Mouse (Mus musculus): ENCODE data around the gene Ide. TPM values are rescaled to one million over a fixed set of nuclear protein-coding genes. Genes with fewer than 3 reads are reported as not detected.

Ide gene
- polyA plus RNA-seq, 1 experiment = 30.9 TPM

DNA sequence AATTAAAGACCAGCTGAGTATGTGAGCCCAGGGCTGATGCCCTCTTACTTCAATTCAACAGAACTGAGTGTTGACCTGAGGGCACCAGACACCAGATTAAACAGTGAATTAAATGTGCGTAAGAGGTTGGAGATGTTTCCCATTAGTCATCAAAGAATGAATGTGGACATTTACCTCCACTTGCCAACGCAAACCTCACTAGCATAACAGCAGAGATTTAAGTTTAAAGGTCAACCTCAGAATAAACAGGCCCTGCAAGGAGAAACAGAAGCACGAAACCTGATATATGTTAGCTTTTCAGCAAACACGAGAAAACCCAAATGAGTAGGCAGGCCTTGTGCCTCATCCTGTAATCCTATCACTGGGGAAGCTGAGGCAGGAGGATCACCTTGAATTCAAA lies 75.3 kb downstream of the Ide start:
- TF ChIP-seq CTCF (IDR thresholded peaks at IDR 0.05; ENCODE audit: extremely low read depth, insufficient read depth, low read length) (no peak), POLR2A (IDR thresholded peaks at IDR 0.05; ENCODE audit: extremely low read depth, insufficient read depth, low read length) (no peak)
- Histone ChIP-seq H3K4me1 (ENCODE audit: control insufficient read depth, insufficient read depth, low read length) (peaks cover 1% of the 10 kb centered on the region), H3K27ac (ENCODE audit: insufficient read depth, low read length) (no peak overlapping the region), H3K4me3 (ENCODE audit: insufficient read depth, low read length) (no peak overlapping the region)

- TF ChIP-seq CTCF (IDR thresholded peaks at IDR 0.05; ENCODE audit: extremely low read depth, insufficient read depth, low read length) = no peak
- TF ChIP-seq POLR2A (IDR thresholded peaks at IDR 0.05; ENCODE audit: extremely low read depth, insufficient read depth, low read length) = no peak
- H3K27ac ChIP-seq (ENCODE audit: insufficient read depth, low read length) = 0 out of 2 replicates have a peak overlapping the region, but pooled peaks have one; percentile 41
- peaks cover 2% of the 10 kb centered on the region; the same call in 1 of the 2 replicates for H3K4me1 ChIP-seq (ENCODE audit: control insufficient read depth, insufficient read depth, low read length)
- no peak overlapping the region for H3K4me3 ChIP-seq (ENCODE audit: insufficient read depth, low read length)
Observed at GRCm38 (mm10) chr19:37255321-37255720, 82.3 kb downstream of the Ide start.

- peaks cover 2% of the 10 kb centered on the region; the same call in 1 of the 2 replicates for H3K4me1 ChIP-seq (ENCODE audit: control insufficient read depth, insufficient read depth, low read length)
- TF ChIP-seq CTCF (IDR thresholded peaks at IDR 0.05; ENCODE audit: extremely low read depth, insufficient read depth, low read length) (no peak), POLR2A (IDR thresholded peaks at IDR 0.05; ENCODE audit: extremely low read depth, insufficient read depth, low read length) (no peak)
- H3K27ac ChIP-seq (ENCODE audit: insufficient read depth, low read length) = no peak overlapping the region
- H3K4me3 ChIP-seq (ENCODE audit: insufficient read depth, low read length) = no peak overlapping the region
Observed at GRCm38 (mm10) chr19:37252104-37252503, 85.5 kb downstream of the Ide start.

GRCm38 (mm10) chr19:37248199-37248598 lies 89.5 kb downstream of the Ide start:
- H3K27ac ChIP-seq (ENCODE audit: insufficient read depth, low read length) = no peak overlapping the region
- no peak overlapping the region for H3K4me3 ChIP-seq (ENCODE audit: insufficient read depth, low read length)
- no peak for TF ChIP-seq CTCF (IDR thresholded peaks at IDR 0.05; ENCODE audit: extremely low read depth, insufficient read depth, low read length)
- no peaks in the 10 kb centered on the region for H3K4me1 ChIP-seq (ENCODE audit: control insufficient read depth, insufficient read depth, low read length)

GRCm38 (mm10) chr19:37246859-37247258 lies 90.8 kb downstream of the Ide start:
- Histone ChIP-seq H3K4me1 (ENCODE audit: control insufficient read depth, insufficient read depth, low read length) (no peaks in the 10 kb centered on the region), H3K4me3 (ENCODE audit: insufficient read depth, low read length) (no peak overlapping the region), H3K27ac (ENCODE audit: insufficient read depth, low read length) (no peak overlapping the region)
- no peak for TF ChIP-seq CTCF (IDR thresholded peaks at IDR 0.05; ENCODE audit: extremely low read depth, insufficient read depth, low read length)
- TF ChIP-seq POLR2A (IDR thresholded peaks at IDR 0.05; ENCODE audit: extremely low read depth, insufficient read depth, low read length) = no peak

DNA sequence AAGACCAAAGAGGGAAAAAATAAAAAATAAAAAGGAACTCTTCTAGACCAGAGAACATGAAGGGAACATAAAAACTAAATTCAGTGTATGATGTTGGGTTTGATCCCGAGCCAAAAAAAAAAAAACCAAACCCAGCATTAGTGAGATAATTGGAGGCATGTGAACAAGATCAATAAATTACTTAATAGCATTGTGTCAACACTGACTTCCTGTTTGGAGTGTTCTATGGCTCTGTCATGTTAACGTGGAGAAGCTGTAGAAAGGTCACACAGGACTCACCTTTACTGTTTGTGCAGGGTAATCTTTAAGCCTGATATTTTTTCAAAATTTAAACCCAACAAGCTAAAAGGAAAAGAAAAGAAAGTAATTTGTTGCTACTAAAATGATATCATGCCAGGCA lies 94.9 kb downstream of the Ide start:
- no peak overlapping the region for H3K27ac ChIP-seq (ENCODE audit: insufficient read depth, low read length)
- TF ChIP-seq CTCF (IDR thresholded peaks at IDR 0.05; ENCODE audit: extremely low read depth, insufficient read depth, low read length) = no peak
- no peak for TF ChIP-seq POLR2A (IDR thresholded peaks at IDR 0.05; ENCODE audit: extremely low read depth, insufficient read depth, low read length)
- no peak overlapping the region for H3K4me3 ChIP-seq (ENCODE audit: insufficient read depth, low read length)
- no peaks in the 10 kb centered on the region for H3K4me1 ChIP-seq (ENCODE audit: control insufficient read depth, insufficient read depth, low read length)

DNA sequence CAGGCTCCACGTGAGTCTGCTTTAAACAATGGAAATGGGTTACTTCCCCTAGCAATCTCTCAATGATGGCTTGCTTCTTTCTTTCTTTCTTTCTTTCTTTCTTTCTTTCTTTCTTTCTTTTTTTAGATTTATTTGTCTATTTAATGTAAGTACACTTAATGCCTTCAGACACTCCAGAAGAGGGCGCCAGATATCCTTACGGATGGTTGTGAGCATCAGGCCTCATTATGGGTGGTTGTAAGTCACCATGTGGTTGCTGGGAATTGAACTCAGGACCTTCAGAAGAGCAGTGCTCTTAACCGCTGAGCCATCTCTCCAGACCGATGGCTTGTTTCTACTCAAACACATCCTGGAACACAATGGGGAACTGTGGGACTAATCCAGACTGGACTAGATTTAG lies 96.5 kb downstream of the Ide start:
- H3K4me3 ChIP-seq (ENCODE audit: insufficient read depth, low read length) = no peak overlapping the region
- TF ChIP-seq CTCF (IDR thresholded peaks at IDR 0.05; ENCODE audit: extremely low read depth, insufficient read depth, low read length) (peak; percentile 13; the same call in 1 of the 2 replicates), POLR2A (IDR thresholded peaks at IDR 0.05; ENCODE audit: extremely low read depth, insufficient read depth, low read length) (no peak)
- no peaks in the 10 kb centered on the region for H3K4me1 ChIP-seq (ENCODE audit: control insufficient read depth, insufficient read depth, low read length)
- no peak overlapping the region for H3K27ac ChIP-seq (ENCODE audit: insufficient read depth, low read length)

DNA sequence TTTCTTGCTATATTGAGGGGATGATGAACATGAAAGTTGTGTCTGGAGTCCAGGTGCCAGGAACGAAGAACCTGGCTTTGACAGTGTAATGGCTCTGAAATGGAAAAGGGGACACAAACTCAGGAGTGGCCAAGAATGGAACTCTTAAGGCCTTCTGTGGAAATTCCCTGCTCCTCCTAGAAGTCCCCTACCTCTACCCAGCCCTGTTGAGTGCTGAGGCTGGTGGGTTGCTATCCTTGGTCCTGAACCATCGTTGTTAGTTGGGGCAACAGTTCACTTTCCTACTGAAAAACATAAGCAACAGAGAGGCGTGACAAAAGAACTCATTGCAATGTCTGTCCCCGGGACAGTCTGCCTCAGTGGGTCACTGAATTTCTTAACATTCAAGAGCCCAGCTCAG lies 98.6 kb downstream of the Ide start:
- TF ChIP-seq POLR2A (IDR thresholded peaks at IDR 0.05; ENCODE audit: extremely low read depth, insufficient read depth, low read length) (no peak), CTCF (IDR thresholded peaks at IDR 0.05; ENCODE audit: extremely low read depth, insufficient read depth, low read length) (no peak)
- Histone ChIP-seq H3K27ac (ENCODE audit: insufficient read depth, low read length) (no peak overlapping the region), H3K4me3 (ENCODE audit: insufficient read depth, low read length) (no peak overlapping the region), H3K4me1 (ENCODE audit: control insufficient read depth, insufficient read depth, low read length) (no peaks in the 10 kb centered on the region)

GRCm38 (mm10) chr19:37238651-37239050 lies 99.0 kb downstream of the Ide start:
- H3K4me3 ChIP-seq (ENCODE audit: insufficient read depth, low read length) = no peak overlapping the region
- no peaks in the 10 kb centered on the region for H3K4me1 ChIP-seq (ENCODE audit: control insufficient read depth, insufficient read depth, low read length)
- no peak overlapping the region for H3K27ac ChIP-seq (ENCODE audit: insufficient read depth, low read length)
- TF ChIP-seq CTCF (IDR thresholded peaks at IDR 0.05; ENCODE audit: extremely low read depth, insufficient read depth, low read length) (no peak), POLR2A (IDR thresholded peaks at IDR 0.05; ENCODE audit: extremely low read depth, insufficient read depth, low read length) (no peak)

DNA sequence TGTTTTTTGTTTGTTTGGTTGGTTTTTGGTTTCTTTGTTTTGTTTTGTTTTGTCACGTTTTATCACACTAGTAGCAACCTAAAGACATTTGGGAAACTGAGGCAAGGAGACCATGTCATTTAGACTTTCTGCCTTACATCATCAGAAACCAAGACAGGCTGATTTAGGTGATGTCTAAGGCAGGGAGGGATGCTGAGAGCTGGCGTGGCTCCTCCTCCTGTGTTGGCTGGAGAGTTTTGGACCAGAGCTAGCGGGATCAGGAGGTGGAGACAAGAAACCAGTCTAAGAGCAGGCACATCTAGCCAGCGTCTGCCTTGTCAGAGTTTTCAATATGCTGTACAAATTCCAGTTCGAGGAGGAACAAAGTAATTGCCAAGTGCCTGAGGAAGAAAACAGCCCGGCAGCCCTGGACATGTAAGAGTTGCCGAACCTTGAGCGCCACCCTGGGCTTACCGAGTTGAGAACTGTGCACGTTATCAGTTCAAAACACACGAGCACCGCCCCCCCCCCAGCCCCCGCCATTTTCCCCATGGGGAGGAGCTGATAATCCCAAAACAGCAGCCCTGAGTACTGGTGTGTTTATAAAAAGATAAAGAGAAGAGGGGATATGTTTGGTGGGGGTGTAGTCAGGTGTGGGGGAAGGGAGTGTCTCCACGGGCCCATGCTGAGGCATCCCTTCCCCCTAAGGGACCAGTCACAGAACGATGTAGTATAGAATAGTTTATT lies 99.8 kb downstream of the Ide start:
- TF ChIP-seq POLR2A (IDR thresholded peaks at IDR 0.05; ENCODE audit: extremely low read depth, insufficient read depth, low read length) = no peak
- TF ChIP-seq CTCF (IDR thresholded peaks at IDR 0.05; ENCODE audit: extremely low read depth, insufficient read depth, low read length) = no peak
- Histone ChIP-seq H3K27ac (ENCODE audit: insufficient read depth, low read length) (no peak overlapping the region), H3K4me3 (ENCODE audit: insufficient read depth, low read length) (no peak overlapping the region), H3K4me1 (ENCODE audit: control insufficient read depth, insufficient read depth, low read length) (no peaks in the 10 kb centered on the region)

All from cortical plate, adult 2 months (tissue).